Mouse (Mus musculus) ES-E14 (cell line): ENCODE results near the gene Hrh1.

Experiments
- MAFK ChIP-seq: IDR thresholded peaks from 2 replicates; pipeline ENCODE4 v1.6.1; 2014; ENCODE audit warnings: mild to moderate bottlenecking, low read depth, low read length, inconsistent platforms; ENCODE audit not compliant: insufficient read depth
- ZC3H11A ChIP-seq: IDR thresholded peaks from 2 replicates; pipeline ENCODE4 v1.6.1; 2012; ENCODE audit warnings: low read depth, mild to moderate bottlenecking, inconsistent platforms, low read length, borderline replicate concordance
- ZNF384 ChIP-seq: IDR thresholded peaks from 2 replicates; pipeline ENCODE4 v1.6.1; 2012; ENCODE audit warnings: low read depth, low read length, inconsistent platforms

- TF ChIP-seq MAFK (no peak), ZC3H11A (no peak), ZNF384 (no peak)
Observed at GRCm38 (mm10) chr6:114402161-114402560, 4.4 kb downstream of the Hrh1 start.
